Mouse (Mus musculus): ENCODE results near the gene Arl3.
A peak's percentile ranks its signal among the peaks of the same experiment; 100 is the strongest.

Gene Arl3

DNA sequence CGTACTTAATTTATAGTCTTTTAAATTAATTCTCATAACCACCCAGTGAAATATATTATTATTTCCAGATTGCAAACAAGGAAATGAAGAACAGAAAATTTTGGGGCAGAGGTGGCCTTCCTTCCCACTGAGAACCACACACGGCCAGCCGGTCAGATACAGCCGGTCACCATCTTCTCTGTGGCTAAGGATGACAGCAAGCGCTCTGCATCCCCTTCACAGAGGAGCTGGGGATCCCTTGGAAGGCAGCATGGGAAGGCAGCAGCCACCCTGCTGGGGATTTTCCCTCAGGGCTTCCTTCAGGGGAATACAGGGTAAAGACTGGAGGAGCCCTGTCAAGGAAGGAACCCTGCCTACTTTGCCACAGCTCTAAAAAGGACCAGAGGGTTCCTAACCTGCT is 39.5 kb downstream of the Arl3 start:
- no peak for DNase-seq (ENCODE audit: low spot score in 2 of 2)

DNA sequence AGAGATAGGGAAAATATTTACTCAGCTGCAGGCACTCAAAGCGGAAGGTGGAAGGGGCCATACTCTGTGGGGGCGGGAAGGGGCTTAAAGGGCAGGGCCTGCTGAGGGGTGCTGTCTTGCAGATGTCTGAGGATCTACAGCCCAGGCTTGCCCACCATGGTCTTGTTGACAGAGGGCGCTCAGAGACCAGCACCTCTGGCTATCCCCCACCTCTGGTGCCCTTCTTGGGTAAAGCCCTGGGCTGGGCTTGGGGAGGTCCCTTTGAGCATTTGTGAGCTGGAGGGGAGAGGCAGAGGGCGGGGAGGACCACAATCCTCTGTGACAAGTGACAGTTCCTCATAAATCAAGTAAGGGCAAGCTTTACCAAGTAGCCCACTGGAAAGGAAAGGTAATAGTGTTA is 39.9 kb downstream of the Arl3 start:
- no peak for DNase-seq (ENCODE audit: low spot score in 2 of 2)

DNA sequence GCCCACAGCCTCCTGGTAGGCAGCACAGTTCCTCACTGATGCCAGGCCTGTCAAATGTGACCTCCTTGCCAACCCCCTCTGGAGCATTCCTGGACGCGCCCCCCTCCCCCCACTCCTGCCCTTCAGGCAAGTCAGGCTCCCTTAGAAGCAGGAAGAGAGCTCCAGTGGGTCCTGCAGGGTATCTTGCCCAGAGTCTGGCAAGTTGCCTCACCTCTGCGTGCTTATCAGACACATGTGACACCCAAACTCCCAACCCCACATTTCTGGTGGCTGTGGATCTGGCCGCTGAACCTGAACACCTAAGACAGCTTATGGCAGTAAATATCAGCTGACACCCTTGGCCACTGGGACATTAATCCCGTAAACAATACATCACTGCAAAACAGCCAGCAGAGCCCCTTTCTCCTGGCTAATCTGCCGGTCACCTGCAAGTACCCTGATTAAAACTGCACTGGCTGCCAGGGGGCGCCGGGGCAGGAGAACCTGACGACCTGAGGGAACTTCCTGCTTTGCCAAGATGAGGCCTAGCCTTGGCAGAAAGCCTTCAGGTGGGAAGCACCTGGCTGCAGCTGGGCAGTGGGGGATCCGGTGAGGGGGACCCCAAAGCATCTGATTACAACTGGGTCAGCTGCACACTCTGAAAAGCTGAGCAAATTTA is 40.8 kb downstream of the Arl3 start:
- peak in 1 of 2 experiments; percentile 62 for DNase-seq (ENCODE audit: low spot score in 2 of 2)

DNA sequence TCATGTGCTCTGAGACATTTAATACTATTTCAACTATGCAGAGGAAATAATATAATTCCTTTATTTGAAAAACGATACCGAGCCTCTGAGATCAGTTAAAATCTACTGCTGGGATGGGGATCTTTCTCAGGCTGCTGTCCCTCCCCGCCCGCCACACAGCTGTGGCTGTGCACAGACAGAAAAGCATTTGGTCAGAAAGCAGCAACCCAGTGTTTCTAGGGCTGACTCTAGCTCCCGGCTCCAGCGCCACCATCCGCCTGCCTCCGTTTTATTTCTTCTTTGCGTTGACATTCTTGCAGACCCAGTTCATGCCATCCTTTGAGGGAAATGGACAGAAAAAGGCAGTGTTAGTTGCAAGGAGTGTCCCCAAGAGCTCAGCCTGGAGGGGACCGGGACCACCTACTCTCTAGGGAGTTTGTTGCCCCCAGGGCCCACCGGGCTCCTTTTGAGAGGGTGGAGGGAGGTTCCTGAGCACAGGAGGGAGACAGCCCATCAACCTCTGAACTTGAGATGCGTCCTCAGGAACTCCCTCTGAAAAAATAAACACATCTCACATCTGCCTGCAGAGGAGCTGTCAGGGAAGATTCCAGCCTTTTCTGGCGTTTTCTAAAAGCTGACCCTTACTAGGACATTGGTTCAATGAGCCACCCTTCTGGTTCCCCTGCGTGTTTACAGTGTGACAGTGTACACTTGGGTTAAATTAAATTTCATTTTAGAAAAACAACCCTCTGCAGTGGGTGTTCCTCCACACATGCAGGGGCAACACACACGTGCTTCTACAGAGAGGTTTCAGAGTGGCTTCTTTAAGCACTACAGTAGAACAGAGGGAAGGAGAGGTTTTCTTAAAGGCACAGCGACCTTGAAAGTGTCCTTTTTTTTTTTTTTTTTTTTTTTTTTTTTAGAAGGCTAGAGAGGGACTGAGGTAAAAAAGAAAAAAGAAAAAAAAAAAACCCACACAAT is 41.6 kb downstream of the Arl3 start:
- no peak for DNase-seq (ENCODE audit: low spot score in 2 of 2)

DNA sequence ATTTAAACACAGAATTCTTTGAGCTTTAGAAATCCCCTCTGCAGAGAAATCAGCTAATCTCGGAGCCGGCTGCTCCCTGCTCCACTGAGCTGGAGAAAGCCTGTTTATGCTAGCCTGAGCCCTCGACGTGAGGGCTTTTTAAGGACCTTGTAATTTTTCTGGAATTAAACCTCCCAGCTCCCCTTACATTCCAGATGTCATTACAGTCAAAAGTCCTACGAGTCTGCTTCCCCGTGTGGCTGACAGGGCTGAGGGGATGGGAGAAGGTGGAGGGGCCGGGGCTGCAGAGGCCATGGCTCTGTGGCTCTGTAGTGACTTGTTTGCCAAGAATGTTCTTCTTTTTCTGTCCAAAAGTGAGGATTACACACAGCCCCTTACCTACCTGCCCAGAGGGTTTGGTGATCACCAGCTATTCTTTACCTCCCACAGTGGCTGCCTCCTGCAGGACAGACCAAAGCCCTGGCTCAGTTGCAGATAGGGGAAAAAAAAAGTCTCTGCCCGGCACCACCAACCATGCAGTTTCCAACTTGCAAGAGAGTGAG is 42.5 kb downstream of the Arl3 start:
- no peak for DNase-seq (ENCODE audit: low spot score in 2 of 2)

DNA sequence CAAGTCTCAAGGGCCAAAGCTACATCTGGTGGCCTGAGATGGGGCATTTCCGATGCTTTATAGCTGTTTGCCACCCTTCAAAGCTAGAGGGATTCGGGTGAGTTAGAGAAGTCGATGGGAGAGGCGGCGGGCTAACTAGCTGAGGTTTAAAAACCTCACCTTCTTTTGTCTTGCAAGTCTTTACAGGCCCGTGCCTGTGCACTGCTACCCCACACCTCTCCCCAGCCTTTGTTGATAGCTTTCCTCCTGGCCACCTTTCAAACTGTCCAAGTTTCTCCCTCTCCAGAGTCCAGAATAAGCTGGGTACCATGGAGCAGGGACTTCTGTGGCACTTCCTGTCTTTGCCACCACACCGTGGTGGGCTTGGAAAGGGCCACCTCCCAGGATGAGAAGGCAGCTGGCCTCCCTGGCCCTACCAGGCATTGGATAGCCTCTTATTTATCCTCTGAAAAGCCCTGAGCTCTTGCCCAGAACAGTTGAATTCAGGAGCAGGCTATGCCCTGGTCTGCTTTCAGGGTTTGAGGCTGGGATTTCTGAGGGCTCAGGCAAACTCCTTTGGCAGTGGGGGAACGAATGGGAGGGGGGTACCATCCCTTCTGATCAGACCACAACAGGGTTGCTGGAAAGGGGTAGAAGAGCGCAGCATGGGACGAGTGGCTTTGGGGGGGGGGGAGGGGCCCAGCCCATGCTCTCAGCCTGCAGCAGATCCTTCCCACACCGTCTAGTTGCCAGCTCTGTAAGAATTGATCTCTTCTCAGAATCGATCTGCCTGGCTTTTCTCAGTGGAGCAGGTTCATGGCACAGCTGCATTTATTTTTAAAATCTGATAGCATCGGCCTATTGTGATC is 43.2 kb downstream of the Arl3 start:
- DNase-seq (ENCODE audit: low spot score in 2 of 2) = no peak

DNA sequence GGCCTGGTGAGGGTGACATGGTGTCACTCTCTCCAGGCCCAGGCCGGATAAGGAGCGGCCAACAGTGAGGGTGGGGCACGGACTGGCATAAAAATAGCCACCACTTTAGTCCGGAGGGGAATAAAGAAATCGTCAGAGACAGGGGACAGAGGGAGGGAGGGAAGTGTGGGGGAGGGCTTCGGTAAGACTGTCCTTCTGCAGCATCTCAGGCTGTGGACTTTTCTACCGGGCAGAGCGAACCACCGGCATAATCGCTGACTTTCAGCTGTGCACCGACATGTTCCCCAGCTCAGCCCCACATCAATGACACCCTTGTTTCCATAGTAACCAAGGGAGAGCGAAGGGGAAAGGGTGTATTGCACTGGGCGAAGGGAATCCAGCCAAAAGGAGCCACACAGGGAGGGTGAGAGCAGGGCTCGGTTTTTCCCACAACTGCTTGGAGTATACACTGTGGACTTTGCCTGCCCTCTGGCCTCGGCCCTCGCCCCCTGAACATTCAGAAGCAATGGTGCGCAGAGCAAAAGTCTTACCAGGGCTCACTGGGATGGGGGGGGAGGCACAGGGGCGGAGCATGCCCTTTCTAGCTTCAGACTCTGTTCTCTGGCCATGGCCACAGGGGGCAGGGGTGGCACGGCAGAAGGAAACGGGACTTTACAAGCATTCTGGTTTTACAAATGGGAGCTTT is 44.3 kb downstream of the Arl3 start:
- peak; percentile 73 to 77 for DNase-seq (ENCODE audit: low spot score in 2 of 2)

DNA sequence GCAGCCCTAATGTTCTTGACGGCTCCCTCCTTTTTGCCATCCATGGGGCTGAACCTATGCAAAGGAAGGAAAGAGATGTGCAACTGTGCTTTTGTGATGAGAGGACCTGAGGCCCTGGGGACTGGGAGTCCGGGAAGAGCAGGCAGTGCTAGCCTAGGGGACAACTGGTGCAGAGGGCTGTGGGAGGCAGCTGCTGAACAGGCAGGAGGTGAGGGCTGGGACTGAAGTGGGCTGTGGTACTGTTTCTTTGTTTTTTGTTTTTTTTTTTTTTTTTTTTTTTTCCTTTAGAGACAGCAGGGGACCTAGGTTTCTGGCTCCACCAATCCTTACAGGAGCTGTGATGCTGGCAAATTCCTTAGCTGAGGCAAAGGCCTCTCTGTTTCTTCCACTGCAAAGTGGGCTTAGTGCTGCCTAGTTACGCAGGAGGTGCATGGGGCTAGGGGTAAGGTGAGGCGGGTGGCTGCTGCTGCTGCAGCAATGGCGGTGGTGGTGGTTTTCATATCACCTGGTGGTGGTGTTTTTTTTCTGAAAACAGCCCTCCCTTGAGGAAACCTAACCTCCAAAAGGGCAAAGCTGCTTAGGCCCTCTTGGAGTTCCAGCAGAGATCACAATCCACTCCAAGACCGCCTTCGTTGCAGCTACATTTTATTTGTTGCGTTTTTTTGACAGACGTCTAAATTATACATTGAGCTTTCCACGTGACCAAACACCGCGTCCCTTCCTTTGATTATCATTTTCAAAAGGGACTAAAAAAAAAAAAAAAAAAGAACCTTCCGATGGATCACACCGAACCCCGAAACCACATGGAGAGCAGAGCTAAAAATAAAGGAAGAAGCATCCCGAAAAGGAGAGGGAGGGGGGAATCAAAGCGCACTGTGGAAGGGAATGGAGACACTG is 45.1 kb downstream of the Arl3 start:
- no peak for DNase-seq (ENCODE audit: low spot score in 2 of 2)

DNA sequence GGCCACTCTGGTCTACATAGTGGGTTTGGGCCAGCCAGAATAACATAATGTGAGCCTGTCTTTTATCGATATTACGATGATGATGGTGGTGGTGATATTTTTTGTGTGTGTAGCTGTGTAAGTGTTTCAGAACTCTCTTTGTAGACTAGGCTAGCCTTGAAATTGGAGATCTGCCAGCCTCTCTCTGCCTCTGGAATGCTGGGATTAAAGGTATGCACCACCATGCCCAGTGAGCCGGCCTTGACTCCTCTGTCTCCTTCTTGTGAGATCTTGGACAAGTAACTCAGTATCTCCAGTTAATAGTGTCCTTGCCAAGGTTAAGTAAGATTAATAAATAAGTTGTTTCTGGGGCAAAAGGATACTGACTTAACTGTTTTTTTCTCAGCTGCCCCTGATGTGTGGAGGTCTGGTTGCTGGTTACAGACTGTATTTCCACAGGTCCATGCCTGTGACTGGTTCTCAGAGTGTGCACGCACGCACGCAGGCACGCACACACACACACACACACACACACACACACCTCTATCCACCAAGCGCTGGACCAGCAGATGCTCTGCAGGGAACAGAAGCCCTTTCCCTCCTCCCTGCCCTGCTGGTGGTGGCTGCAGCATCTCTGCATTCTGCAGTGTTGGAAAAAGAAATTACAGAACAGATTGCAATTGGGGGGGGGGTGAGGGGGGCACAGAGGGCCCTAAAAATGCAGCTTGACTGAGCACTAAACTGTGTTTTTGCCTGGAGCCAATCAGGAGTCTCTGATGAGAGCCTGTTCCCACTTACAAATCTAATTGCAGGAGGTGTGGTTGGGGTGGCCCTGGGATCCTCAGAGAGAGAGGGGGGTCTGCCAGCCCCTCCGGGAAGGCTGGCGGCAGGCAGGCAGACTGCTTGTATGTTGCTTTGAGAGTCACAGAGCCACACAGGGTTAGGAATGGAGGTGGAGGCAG is 47.0 kb downstream of the Arl3 start:
- no peak for DNase-seq (ENCODE audit: low spot score in 2 of 2)

DNA sequence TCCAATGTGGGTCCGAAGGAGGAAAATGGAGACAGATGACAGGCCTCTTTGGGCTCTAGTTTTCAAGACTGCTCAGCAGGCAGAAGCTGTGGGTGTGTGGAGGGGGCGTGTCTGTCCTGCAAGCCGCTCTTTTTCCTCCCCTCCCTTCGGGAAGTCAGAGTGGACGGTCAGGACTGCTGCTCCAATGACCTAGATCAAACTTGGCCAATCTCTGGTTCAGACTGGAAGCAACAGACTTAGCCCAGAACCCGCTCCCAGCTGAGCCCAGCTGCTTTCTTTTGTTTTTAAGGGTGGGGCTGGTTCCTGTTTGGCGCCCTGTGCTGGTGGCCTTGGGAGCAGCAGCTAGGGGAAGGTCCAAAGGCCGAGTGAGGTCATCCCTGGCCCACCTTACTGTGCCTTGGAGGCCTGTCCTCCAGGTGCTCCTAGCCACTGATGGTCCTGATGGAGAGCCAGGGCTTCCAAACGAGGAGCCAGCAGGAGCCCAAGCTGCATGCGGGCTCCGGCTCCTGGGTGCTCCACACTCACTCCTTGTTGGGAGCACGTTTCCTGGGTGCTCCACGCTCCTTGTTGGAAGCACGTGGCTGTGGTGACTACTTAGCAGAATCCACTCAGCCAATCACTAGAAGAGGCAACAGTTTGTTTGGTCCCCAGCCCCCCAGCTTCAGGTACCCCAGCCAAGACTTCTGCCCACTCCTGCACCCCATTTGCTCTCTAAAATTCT is 48.2 kb downstream of the Arl3 start:
- peak in 1 of 2 experiments; percentile 38 for DNase-seq (ENCODE audit: low spot score in 2 of 2)

DNA sequence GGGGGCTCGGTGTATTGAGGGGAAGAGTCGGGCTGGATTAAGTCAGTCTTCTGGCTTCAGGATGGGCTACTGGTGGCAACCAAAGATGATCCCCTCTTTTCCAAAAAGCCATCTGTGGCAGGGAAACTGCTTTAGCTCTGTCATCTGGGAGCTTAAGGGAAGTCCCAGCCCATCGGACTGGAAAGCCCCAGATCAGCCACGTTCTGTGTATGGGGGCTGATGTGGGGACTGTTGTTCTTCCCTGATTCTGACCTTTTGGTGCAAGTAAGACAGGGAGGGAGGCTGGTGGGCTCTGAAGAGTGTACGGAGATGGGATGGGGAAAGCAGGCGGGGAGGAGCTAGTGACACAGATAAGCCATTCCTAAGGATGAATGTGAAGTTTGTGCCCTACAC is 48.9 kb downstream of the Arl3 start:
- no peak for DNase-seq (ENCODE audit: low spot score in 2 of 2)

DNA sequence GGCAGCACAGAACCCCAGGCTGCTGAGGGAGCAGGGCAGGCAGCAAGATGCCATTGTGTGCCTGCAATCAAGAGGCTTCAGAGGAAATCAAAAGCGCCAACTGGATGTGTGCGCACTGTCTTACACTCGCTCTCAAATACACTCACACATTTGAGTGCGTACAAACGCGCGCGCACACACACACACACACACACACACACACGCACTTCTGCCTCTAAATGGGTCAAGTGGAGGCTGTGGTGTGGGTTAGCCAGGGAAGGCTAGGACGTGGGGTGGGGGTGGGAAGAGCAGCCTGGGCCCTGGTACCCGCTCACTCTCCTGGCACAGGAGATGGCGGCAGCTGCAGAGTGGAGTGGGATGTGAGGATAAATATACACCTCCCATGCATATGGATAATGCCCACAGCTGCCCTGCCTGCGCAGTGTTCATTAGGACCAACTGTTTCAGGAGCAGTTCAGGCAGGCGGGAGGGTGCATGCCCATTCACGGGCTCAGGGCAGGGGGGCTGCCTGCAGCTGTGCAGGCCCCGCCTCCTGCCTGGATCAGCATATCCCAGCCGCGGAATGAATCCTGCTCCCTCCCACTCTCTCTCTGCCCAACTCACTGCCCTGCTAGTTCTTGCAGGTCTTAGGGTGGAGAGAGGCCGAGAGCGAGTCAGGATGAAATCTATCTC is 49.4 kb downstream of the Arl3 start:
- DNase-seq (ENCODE audit: low spot score in 2 of 2) = no peak

DNA sequence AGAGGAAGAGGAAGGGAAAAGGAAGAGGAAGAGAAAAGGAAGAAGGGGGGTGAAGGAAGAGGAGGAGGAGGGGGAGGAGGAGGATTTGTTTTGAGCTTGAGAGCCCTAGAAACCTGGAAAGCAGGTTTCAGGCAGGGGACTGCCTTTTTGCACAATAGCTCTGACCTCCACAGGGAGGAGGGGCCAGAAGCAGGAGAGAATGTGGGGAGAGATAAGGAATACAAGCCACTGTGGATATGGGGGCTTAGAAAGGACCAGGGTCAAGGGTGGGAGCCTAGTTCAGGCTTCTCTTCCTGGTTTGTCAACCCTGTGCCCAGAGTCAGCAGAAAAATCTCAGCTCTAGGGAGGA is 49.9 kb downstream of the Arl3 start:
- no peak for DNase-seq (ENCODE audit: low spot score in 2 of 2)

DNA sequence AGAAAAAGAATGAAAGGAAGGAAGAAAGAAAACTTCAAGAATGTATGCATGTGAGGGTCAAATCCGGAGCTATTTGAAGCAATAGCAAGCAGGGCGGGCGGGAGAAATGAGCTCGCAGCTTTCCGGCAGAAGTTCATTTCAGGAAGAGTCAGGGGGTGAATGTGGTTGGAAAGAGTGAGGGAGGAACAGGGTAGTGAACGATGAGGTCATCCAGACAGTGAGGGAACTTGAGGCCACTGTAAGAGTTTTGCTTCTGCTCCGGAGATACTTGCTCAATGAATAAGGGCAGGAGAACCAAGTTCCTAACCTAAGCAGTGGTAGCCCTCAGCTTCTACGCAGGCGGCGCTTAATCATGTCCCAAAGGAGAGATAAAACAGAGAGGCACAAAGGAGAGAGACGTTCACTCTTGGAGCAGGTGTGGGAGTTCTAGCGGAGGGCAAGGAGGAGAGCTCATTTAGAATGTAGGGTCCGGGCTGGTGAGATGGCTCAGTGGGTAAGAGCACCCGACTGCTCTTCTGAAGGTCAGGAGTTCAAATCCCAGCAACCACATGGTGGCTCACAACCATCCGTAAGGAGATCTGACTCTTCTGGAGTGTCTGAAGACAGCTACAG is 50.5 kb downstream of the Arl3 start:
- DNase-seq (ENCODE audit: low spot score in 2 of 2) = no peak

DNA sequence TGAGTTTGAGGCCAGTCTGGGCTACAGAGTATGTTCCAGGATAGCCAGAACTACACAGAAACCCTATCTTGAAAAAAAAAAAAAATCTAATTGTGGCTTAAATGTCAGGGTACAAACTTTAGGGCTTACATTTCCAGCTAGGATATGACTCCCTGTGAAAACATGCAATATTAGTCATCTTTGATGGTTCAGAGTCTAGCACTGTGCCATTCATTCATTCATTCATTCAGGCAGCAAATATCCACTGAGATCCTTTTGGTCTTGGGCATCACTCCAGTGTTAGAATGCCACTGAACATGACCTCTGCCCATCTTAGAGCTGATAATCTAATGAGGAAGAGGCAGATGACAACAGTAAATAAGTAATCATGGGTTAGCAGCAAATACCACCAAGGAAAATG is 51.3 kb downstream of the Arl3 start:
- no peak for DNase-seq (ENCODE audit: low spot score in 2 of 2)

DNA sequence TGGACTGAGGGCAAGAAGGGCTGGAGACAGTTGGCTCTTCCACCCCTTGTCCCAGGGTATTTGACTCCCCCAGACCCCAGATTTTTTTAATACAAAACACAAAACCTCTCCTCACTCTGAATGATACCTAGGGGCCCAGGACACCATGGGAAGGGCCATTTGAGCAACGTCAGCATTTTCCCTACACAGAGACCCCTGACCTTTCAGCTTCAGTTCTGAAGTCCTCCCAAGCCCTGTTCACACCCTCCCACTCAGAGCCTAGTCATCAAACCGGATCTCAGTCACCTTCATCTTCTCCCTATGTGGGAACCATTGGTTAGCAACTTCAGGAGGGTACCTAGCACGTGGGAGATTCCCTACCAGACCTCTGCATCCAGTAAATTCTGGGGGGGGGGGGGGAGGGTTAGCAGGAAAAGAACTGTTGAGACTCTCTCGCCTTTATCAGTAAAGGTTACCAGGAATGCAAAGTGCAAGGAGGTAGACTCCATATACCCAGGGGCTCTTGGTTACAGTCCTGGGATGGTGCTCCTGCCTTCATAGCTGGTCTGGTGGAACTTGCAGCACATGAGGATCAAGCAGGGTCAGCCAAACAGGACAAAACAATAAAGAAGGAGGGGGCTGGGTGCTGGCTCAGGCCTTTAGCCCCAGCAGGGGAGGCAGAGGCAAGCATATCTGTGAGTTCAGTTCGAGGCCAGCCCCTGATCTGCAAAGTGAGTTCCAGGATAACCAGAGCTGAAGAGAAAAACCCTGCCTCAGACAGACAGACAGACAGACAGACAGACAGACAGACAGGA is 54.0 kb downstream of the Arl3 start:
- no peak for DNase-seq (ENCODE audit: low spot score in 2 of 2)

DNA sequence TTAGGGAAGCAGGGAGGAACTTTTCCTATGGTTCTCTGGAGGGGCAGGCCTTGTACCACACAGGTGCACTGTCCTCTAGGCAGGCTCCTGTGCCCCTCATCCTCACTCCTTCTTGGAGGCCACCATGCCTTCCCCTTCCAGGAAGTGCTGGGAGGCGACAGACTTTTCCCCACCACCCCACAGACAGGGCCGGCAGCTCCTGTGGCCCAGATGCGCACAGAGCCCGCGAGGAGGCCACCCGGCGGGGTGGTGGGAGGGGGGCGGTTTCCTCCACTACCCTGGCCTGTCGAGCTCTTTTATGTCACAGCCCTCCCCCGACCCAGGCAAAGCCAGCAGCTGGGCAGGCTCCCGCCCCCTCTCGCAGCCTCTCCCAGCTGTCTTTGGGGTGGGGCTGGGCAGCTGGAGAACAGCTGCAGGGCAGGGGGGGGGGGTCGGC is 54.6 kb downstream of the Arl3 start:
- peak; percentile 50 to 54 for DNase-seq (ENCODE audit: low spot score in 2 of 2)
